Mouse (Mus musculus): Measurements from ENCODE around the gene Pi4kb. TPM values are rescaled to one million over a fixed set of nuclear protein-coding genes. Genes with fewer than 3 reads are reported as not detected.
"Not testable (repeated sequence)": the region's sequence is repeated elsewhere in the genome, so short reads cannot be mapped to it uniquely, and the experiment has no call there.

Gene Pi4kb
- polyA plus RNA-seq, 1 experiment from 2014 or later = 24.8 TPM

- Histone ChIP-seq H3K4me2 (ENCODE audit: low read length) (no peak overlapping the region), H3K4me3 (ENCODE audit: low read depth, low read length) (no peak overlapping the region), H3K9ac (ENCODE audit: low read length) (no peak overlapping the region), H3K4me1 (replicated peaks; ENCODE audit: control insufficient read depth, insufficient read depth, low read length) (peaks cover 16% of the 10 kb centered on the region), H3K36me3 (ENCODE audit: control insufficient read depth, insufficient read depth, low read length) (peaks cover 36% of the 10 kb centered on the region), H3K27me3 (replicated peaks; ENCODE audit: control insufficient read depth, insufficient read depth, low read length) (no peaks in the 10 kb centered on the region), H3K9me3 (ENCODE audit: control insufficient read depth, low read length) (no peaks in the 10 kb centered on the region), H3K27ac (ENCODE audit: low read depth) (peak overlapping the region; percentile 34; the same call in 1 of the 2 replicates)
- ATAC-seq (replicated peaks; ENCODE audit: low FRiP score, low TSS enrichment, low read depth) = peak; percentile 56
- no peak for DNase-seq (ENCODE audit: low spot score)
- WGBS = 69% methylated on average over 3 of the region's 3 CpGs
These were observed 54.1 kb downstream of the Pi4kb start for GRCm38 (mm10) chr3:95028603-95029002.

DNA sequence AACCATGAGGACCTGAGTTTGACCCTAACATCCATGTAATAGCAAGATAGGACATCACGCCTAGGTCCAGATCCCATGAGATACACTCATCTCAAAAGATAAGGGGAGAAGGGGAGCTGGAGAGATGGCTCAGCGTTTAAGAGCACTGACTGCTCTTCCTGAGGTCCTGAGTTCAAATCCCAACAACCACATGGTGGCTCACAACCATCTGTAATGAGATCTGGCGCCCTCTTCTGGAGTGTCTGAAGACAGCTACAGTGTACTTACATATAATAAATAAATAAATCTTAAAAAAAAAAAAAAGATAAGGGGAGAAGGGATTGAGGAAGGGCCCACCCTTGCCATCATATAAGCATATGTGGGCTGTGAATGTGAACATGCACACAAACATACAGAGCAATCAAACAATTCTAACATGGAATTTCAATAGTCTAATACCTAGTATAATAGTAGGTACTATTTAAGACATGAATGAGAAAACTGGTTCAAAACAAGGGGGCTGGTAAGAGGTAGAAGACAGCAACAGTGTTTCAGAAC, 54.8 kb downstream of the Pi4kb start:
- not testable (repeated sequence) for ATAC-seq (replicated peaks; ENCODE audit: low FRiP score, low TSS enrichment, low read depth); H3K9ac ChIP-seq (ENCODE audit: low read length); DNase-seq (ENCODE audit: low spot score); H3K4me2 ChIP-seq (ENCODE audit: low read length); H3K27me3 ChIP-seq (replicated peaks; ENCODE audit: control insufficient read depth, insufficient read depth, low read length); H3K4me3 ChIP-seq (ENCODE audit: low read depth, low read length); H3K9me3 ChIP-seq (ENCODE audit: control insufficient read depth, low read length)
- Histone ChIP-seq H3K36me3 (ENCODE audit: control insufficient read depth, insufficient read depth, low read length) (peaks cover 43% of the 10 kb centered on the region), H3K4me1 (replicated peaks; ENCODE audit: control insufficient read depth, insufficient read depth, low read length) (peaks cover 16% of the 10 kb centered on the region), H3K27ac (ENCODE audit: low read depth) (peak overlapping the region; percentile 29; the same call in 1 of the 2 replicates)
- WGBS = 78% methylated on average over 3 of the region's 3 CpGs

GRCm38 (mm10) chr3:95029953-95030352, 55.4 kb downstream of the Pi4kb start:
- 55% methylated on average over 3 of the region's 3 CpGs for WGBS
- no peaks in the 10 kb centered on the region for H3K27me3 ChIP-seq (replicated peaks; ENCODE audit: control insufficient read depth, insufficient read depth, low read length)

GRCm38 (mm10) chr3:95041625-95042024, 67.1 kb downstream of the Pi4kb start:
- Histone ChIP-seq H3K4me1 (replicated peaks; ENCODE audit: control insufficient read depth, insufficient read depth, low read length) (peaks cover 11% of the 10 kb centered on the region), H3K9me3 (ENCODE audit: control insufficient read depth, low read length) (no peaks in the 10 kb centered on the region), H3K27me3 (replicated peaks; ENCODE audit: control insufficient read depth, insufficient read depth, low read length) (no peaks in the 10 kb centered on the region), H3K36me3 (ENCODE audit: control insufficient read depth, insufficient read depth, low read length) (peaks cover 14% of the 10 kb centered on the region), H3K4me2 (ENCODE audit: low read length) (peak overlapping the region; percentile 60), H3K4me3 (ENCODE audit: low read depth, low read length) (peak overlapping the region; percentile 84), H3K9ac (ENCODE audit: low read length) (peak overlapping the region; percentile 81), H3K27ac (ENCODE audit: low read depth) (no peak overlapping the region)
- WGBS = 17% methylated on average over 3 of the region's 3 CpGs
- ATAC-seq (replicated peaks; ENCODE audit: low FRiP score, low TSS enrichment, low read depth) (no peak), DNase-seq (ENCODE audit: low spot score) (no peak)

More at GRCm38 (mm10) chr3:95029953-95030352, 55.4 kb downstream of the Pi4kb start:
- H3K4me1 ChIP-seq (replicated peaks; ENCODE audit: control insufficient read depth, insufficient read depth, low read length) = peaks cover 11% of the 10 kb centered on the region
- no peak overlapping the region for H3K9ac ChIP-seq (ENCODE audit: low read length)
- DNase-seq (ENCODE audit: low spot score) (no peak), ATAC-seq (replicated peaks; ENCODE audit: low FRiP score, low TSS enrichment, low read depth) (no peak)
- peaks cover 49% of the 10 kb centered on the region for H3K36me3 ChIP-seq (ENCODE audit: control insufficient read depth, insufficient read depth, low read length)
- H3K9me3 ChIP-seq (ENCODE audit: control insufficient read depth, low read length) = no peaks in the 10 kb centered on the region
- H3K4me2 ChIP-seq (ENCODE audit: low read length) = no peak overlapping the region
- no peak overlapping the region for H3K27ac ChIP-seq (ENCODE audit: low read depth)
- no peak overlapping the region for H3K4me3 ChIP-seq (ENCODE audit: low read depth, low read length)

GRCm38 (mm10) chr3:95042166-95042837, 67.8 kb downstream of the Pi4kb start, which contains the start of gene Psmd4:
Gene Psmd4 (minus strand): TSS chr3:95042614.
- peak within 1 kb of the TSS; percentile 60 for H3K4me2 ChIP-seq (ENCODE audit: low read length)
- 0% methylated on average over 35 of the region's 36 CpGs for WGBS
- H3K9ac ChIP-seq (ENCODE audit: low read length) = peak within 1 kb of the TSS; percentile 81
- H3K4me1 ChIP-seq (replicated peaks; ENCODE audit: control insufficient read depth, insufficient read depth, low read length) = peaks cover 11% of the 10 kb centered on the region
- H3K9me3 ChIP-seq (ENCODE audit: control insufficient read depth, low read length) = no peaks in the 10 kb centered on the region
- peaks cover 14% of the 10 kb centered on the region for H3K36me3 ChIP-seq (ENCODE audit: control insufficient read depth, insufficient read depth, low read length)
- H3K27ac ChIP-seq (ENCODE audit: low read depth) = peak within 1 kb of the TSS; percentile 38; the same call in 1 of the 2 replicates
- no peaks in the 10 kb centered on the region for H3K27me3 ChIP-seq (replicated peaks; ENCODE audit: control insufficient read depth, insufficient read depth, low read length)
- peak within 1 kb of the TSS; percentile 84 for H3K4me3 ChIP-seq (ENCODE audit: low read depth, low read length)
- ATAC-seq (replicated peaks; ENCODE audit: low FRiP score, low TSS enrichment, low read depth) = peak; percentile 98
- DNase-seq (ENCODE audit: low spot score) = peak; percentile 98

DNA sequence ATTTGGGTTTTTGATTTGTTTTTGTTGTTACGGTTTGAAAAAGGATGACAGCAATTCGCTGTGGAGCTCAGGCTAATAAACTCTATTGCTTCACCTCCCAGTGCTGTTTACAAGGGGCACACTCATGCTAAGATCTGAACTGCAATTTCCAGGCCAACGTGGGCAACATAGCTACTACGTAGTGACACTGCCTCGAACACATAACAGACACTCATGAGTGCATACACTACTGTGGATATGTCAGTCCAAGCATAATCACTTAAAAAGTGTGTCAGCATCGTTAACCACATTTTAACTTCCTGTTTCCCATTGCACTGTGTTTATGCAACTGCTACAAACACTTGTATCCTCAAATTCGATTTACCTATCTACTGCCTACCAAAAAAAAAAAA, 68.3 kb downstream of the Pi4kb start:
- DNase-seq (ENCODE audit: low spot score) (no peak), ATAC-seq (replicated peaks; ENCODE audit: low FRiP score, low TSS enrichment, low read depth) (peak; percentile 61)
- H3K27me3 ChIP-seq (replicated peaks; ENCODE audit: control insufficient read depth, insufficient read depth, low read length) = no peaks in the 10 kb centered on the region
- peak overlapping the region; percentile 43; the same call in 1 of the 2 replicates for H3K9ac ChIP-seq (ENCODE audit: low read length)
- H3K4me1 ChIP-seq (replicated peaks; ENCODE audit: control insufficient read depth, insufficient read depth, low read length) = peaks cover 11% of the 10 kb centered on the region
- H3K9me3 ChIP-seq (ENCODE audit: control insufficient read depth, low read length) = no peaks in the 10 kb centered on the region
- peak overlapping the region; percentile 38; the same call in 1 of the 2 replicates for H3K27ac ChIP-seq (ENCODE audit: low read depth)
- H3K4me2 ChIP-seq (ENCODE audit: low read length) = peak overlapping the region; percentile 60
- WGBS = 18% methylated on average over 7 of the region's 7 CpGs
- H3K36me3 ChIP-seq (ENCODE audit: control insufficient read depth, insufficient read depth, low read length) = peaks cover 12% of the 10 kb centered on the region
- H3K4me3 ChIP-seq (ENCODE audit: low read depth, low read length) = peak overlapping the region; percentile 84

GRCm38 (mm10) chr3:95043251-95043650, 68.7 kb downstream of the Pi4kb start:
- WGBS = 73% methylated on average over 6 of the region's 6 CpGs
- DNase-seq (ENCODE audit: low spot score) = no peak
- no peaks in the 10 kb centered on the region for H3K9me3 ChIP-seq (ENCODE audit: control insufficient read depth, low read length)
- no peak for ATAC-seq (replicated peaks; ENCODE audit: low FRiP score, low TSS enrichment, low read depth)
- no peaks in the 10 kb centered on the region for H3K27me3 ChIP-seq (replicated peaks; ENCODE audit: control insufficient read depth, insufficient read depth, low read length)
- 0 out of 2 replicates have a peak overlapping the region, but pooled peaks have one; percentile 38 for H3K27ac ChIP-seq (ENCODE audit: low read depth)
- peaks cover 11% of the 10 kb centered on the region for H3K4me1 ChIP-seq (replicated peaks; ENCODE audit: control insufficient read depth, insufficient read depth, low read length)
- H3K4me3 ChIP-seq (ENCODE audit: low read depth, low read length) = 0 out of 2 replicates have a peak overlapping the region, but pooled peaks have one; percentile 84
- peaks cover 8% of the 10 kb centered on the region for H3K36me3 ChIP-seq (ENCODE audit: control insufficient read depth, insufficient read depth, low read length)
- H3K4me2 ChIP-seq (ENCODE audit: low read length) = peak overlapping the region; percentile 60
- H3K9ac ChIP-seq (ENCODE audit: low read length) = no peak overlapping the region

DNA sequence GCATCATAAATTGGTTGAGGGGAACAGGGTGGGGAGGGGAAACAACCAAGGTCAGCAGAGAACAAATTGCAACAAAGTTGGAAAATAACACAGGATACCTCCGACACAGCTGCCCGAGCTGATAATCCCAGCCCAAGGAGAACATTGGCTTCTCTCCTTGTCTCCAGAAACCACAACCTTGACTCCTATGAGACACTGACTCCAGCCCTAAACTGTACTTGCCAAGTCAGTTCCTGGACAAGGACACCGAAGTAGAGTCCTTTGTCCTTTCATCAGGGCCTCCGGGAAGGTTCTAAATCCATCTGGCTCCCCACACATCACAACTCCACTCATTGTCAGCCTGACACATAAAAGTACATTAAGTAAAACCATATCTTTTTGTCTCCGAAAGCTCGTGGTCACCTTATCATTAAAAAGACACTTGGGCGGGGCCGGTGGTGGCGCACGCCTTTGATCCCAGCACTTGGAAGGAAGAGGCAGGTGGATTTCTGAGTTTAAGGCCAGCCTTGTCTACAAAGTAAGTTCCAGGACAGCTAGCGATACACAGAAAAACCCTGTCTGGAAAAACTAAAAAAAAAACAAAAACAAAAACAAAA, 72.0 kb downstream of the Pi4kb start:
- H3K9ac ChIP-seq (ENCODE audit: low read length) = no peak overlapping the region
- no peaks in the 10 kb centered on the region for H3K27me3 ChIP-seq (replicated peaks; ENCODE audit: control insufficient read depth, insufficient read depth, low read length)
- H3K4me2 ChIP-seq (ENCODE audit: low read length) = no peak overlapping the region
- 87% methylated on average over 11 of the region's 11 CpGs for WGBS
- H3K9me3 ChIP-seq (ENCODE audit: control insufficient read depth, low read length) = no peaks in the 10 kb centered on the region
- no peak overlapping the region for H3K4me3 ChIP-seq (ENCODE audit: low read depth, low read length)
- no peak overlapping the region for H3K27ac ChIP-seq (ENCODE audit: low read depth)
- ATAC-seq (replicated peaks; ENCODE audit: low FRiP score, low TSS enrichment, low read depth) (no peak), DNase-seq (ENCODE audit: low spot score) (no peak)
- H3K36me3 ChIP-seq (ENCODE audit: control insufficient read depth, insufficient read depth, low read length) = no peaks in the 10 kb centered on the region
- H3K4me1 ChIP-seq (replicated peaks; ENCODE audit: control insufficient read depth, insufficient read depth, low read length) = peaks cover 7% of the 10 kb centered on the region

All from intestine, embryonic 14.5 days (tissue).